Mouse (Mus musculus): Measurements from ENCODE around the gene Iqce. TPM values are rescaled to one million over a fixed set of nuclear protein-coding genes. Genes with fewer than 3 reads are reported as not detected.

The Iqce gene
- polyA plus RNA-seq, 1 experiment from 2014 or later: 26.3 TPM

- WGBS: 82% methylated on average over 10 of the region's 10 CpGs
Measured at GRCm38 (mm10) chr5:140615321-140616109, 86.7 kb downstream of the Iqce start.

GRCm38 (mm10) chr5:140614837-140615236, 87.3 kb downstream of the Iqce start:
- Histone ChIP-seq H3K4me1 (replicated peaks) (peaks cover 55% of the 10 kb centered on the region), H3K4me2 (no peak overlapping the region), H3K4me3 (no peak overlapping the region), H3K9me3 (no peaks in the 10 kb centered on the region), H3K9ac (0 out of 2 replicates have a peak overlapping the region, but pooled peaks have one; percentile 4), H3K27me3 (0 out of 2 replicates have a peak, but pooled peaks cover 8% of the 10 kb centered on the region), H3K36me3 (peaks cover 18% of the 10 kb centered on the region), H3K27ac (peak overlapping the region; percentile 32)
- 82% methylated on average over 4 of the region's 4 CpGs for WGBS
- no peak for ATAC-seq (ENCODE audit: low FRiP score)

More at GRCm38 (mm10) chr5:140615321-140616109, 86.7 kb downstream of the Iqce start:
- Histone ChIP-seq H3K4me1 (replicated peaks) (peaks cover 50% of the 10 kb centered on the region), H3K9ac (no peak overlapping the region), H3K4me2 (no peak overlapping the region), H3K27me3 (0 out of 2 replicates have a peak, but pooled peaks cover 8% of the 10 kb centered on the region), H3K9me3 (no peaks in the 10 kb centered on the region), H3K4me3 (no peak overlapping the region), H3K27ac (peak overlapping the region; percentile 35), H3K36me3 (peaks cover 18% of the 10 kb centered on the region)
- ATAC-seq (ENCODE audit: low FRiP score): no peak

- H3K4me1 ChIP-seq (replicated peaks): peaks cover 57% of the 10 kb centered on the region
- no peaks in the 10 kb centered on the region for H3K9me3 ChIP-seq
- H3K27me3 ChIP-seq: peaks cover 14% of the 10 kb centered on the region
- H3K4me2 ChIP-seq: no peak overlapping the region
- 0 out of 2 replicates have a peak overlapping the region, but pooled peaks have one; percentile 32 for H3K27ac ChIP-seq
- H3K9ac ChIP-seq: 0 out of 2 replicates have a peak overlapping the region, but pooled peaks have one; percentile 4
- no peak overlapping the region for H3K4me3 ChIP-seq
- no peak for ATAC-seq (ENCODE audit: low FRiP score)
- WGBS: 92% methylated on average over 10 of the region's 10 CpGs
- H3K36me3 ChIP-seq: peaks cover 18% of the 10 kb centered on the region
Measured at GRCm38 (mm10) chr5:140614141-140614540, 88.0 kb downstream of the Iqce start.

- H3K4me2 ChIP-seq: peak overlapping the region; percentile 86
- H3K36me3 ChIP-seq: peaks cover 18% of the 10 kb centered on the region
- peak overlapping the region; percentile 55 for H3K4me3 ChIP-seq
- WGBS: 23% methylated on average over 18 of the region's 18 CpGs
- peaks cover 76% of the 10 kb centered on the region for H3K4me1 ChIP-seq (replicated peaks)
- no peaks in the 10 kb centered on the region for H3K9me3 ChIP-seq
- peak overlapping the region; percentile 83 for H3K9ac ChIP-seq
- peak overlapping the region; percentile 92 for H3K27ac ChIP-seq
- ATAC-seq (ENCODE audit: low FRiP score): no peak
- H3K27me3 ChIP-seq: peaks cover 29% of the 10 kb centered on the region
Measured at GRCm38 (mm10) chr5:140612191-140612590, 90.0 kb downstream of the Iqce start.

Other genes with a start within 250 kb of the Iqce start
- 19.3 and 19.5 TPM in 2 replicates for gene Chst12, start 196.8 kb downstream of the Iqce start, polyA plus RNA-seq (2015; fragmentation: Nextera tagmentation; extraction: Ambion mirVana)
- gene Grifin, start 137.3 kb downstream of the Iqce start, polyA plus RNA-seq (2015; fragmentation: Nextera tagmentation; extraction: Ambion mirVana): not detected in 2 replicates
- 22.9 and 27.1 TPM in 2 replicates for gene Lfng, start 95.1 kb downstream of the Iqce start, polyA plus RNA-seq (2015; fragmentation: Nextera tagmentation; extraction: Ambion mirVana)
- gene Ttyh3, start 53.3 kb downstream of the Iqce start, polyA plus RNA-seq (2015; fragmentation: Nextera tagmentation; extraction: Ambion mirVana): 65.3 and 67.4 TPM in 2 replicates
- 22.9 and 23.7 TPM in 2 replicates for gene Brat1, start 2.6 kb upstream of the Iqce start, polyA plus RNA-seq (2015; fragmentation: Nextera tagmentation; extraction: Ambion mirVana)
- gene Amz1, start 21.7 kb upstream of the Iqce start, polyA plus RNA-seq (2015; fragmentation: Nextera tagmentation; extraction: Ambion mirVana): 2.2 and 2.7 TPM in 2 replicates
- gene Gna12, start 128.1 kb upstream of the Iqce start, polyA plus RNA-seq (2015; fragmentation: Nextera tagmentation; extraction: Ambion mirVana): 11.9 and 12.1 TPM in 2 replicates